Mouse (Mus musculus) intestine, postnatal 0 days (tissue): ENCODE data around the gene Calhm6. TPM values are rescaled to one million over a fixed set of nuclear protein-coding genes. Genes with fewer than 3 reads are reported as not detected.
A peak's percentile ranks its signal among the peaks of the same experiment; 100 is the strongest.

Source experiments
- ATAC-seq: fragments of 200-750 bp; cut with Nextera tagmentation; 2 replicates; pipeline ENCODE4 v1.8.0; 2017; ENCODE audit warnings: mild to moderate bottlenecking, moderate TSS enrichment, moderate library complexity
- H3K27ac ChIP-seq: fragments of 300-500 bp; sonication (generic); 2 replicates; pipeline ENCODE4 v1.5.1; 2014; ENCODE audit warnings: mild to moderate bottlenecking, low read depth, low read length, moderate library complexity
- H3K27me3 ChIP-seq: fragments of 300-500 bp; sonication (generic); replicated peaks from 2 replicates; pipeline ENCODE4 v1.6.1; 2014; ENCODE audit warnings: low read length, mixed read lengths; ENCODE audit not compliant: control insufficient read depth, insufficient read depth
- H3K36me3 ChIP-seq: fragments of 300-500 bp; sonication (generic); 2 replicates; pipeline ENCODE4 v1.6.1; 2014; ENCODE audit warnings: mild to moderate bottlenecking, moderate library complexity; ENCODE audit not compliant: control insufficient read depth, insufficient read depth
- H3K4me1 ChIP-seq: fragments of 300-500 bp; sonication (generic); replicated peaks from 2 replicates; pipeline ENCODE4 v1.6.1; 2014; ENCODE audit warnings: antibody characterized with exemption, low read length, mixed read lengths; ENCODE audit not compliant: control insufficient read depth, insufficient read depth
- H3K4me2 ChIP-seq: fragments of 300-500 bp; sonication (generic); replicated peaks from 2 replicates; pipeline ENCODE4 v1.6.1; 2014; ENCODE audit warnings: low read depth, mild to moderate bottlenecking, moderate library complexity
- H3K4me3 ChIP-seq: fragments of 300-500 bp; sonication (generic); 2 replicates; pipeline ENCODE4 v1.5.1; 2014; ENCODE audit warnings: low read depth, low read length
- H3K9ac ChIP-seq: fragments of 300-500 bp; sonication (generic); 2 replicates; pipeline ENCODE4 v1.6.1; 2014; ENCODE audit warnings: mild to moderate bottlenecking, low read depth, low read length
- H3K9me3 ChIP-seq: fragments of 300-500 bp; sonication (generic); 2 replicates; pipeline ENCODE4 v1.6.1; 2016; ENCODE audit warnings: mixed run types; ENCODE audit not compliant: control insufficient read depth
- CTCF ChIP-seq: sonication (generic); IDR thresholded peaks from 2 replicates; pipeline ENCODE4 v1.5.1; 2016; ENCODE audit warnings: low read depth, mild to moderate bottlenecking, control low read depth, antibody characterized with exemption, moderate library complexity
- whole genome bisulfite sequencing: fragments of 180-500 bp; shearing (Covaris S2); extraction: QIAGEN DNeasy Blood & Tissue Kit; methylation state at CpG from one replicate; pipeline ENCODE4 v1.1.7; 2014; 5-methylcytosine and 5-hydroxymethylcytosine counted together
- polyA plus RNA-seq: library from polyadenylated mRNA; unstranded; fragments of >200 nt; fragmentation: Nextera tagmentation; extraction: Ambion mirVana; gene quantifications from 2 replicates; pipeline ENCODE4 v1.2.1, GENCODE M21; 2015

Gene Calhm6
- polyA plus RNA-seq, 1 experiment from 2014 or later, result 2.6 TPM

GRCm38 (mm10) chr10:34155796-34156554, 28.2 kb upstream of the Calhm6 start:
- 79% methylated on average over 12 of the region's 12 CpGs for WGBS

GRCm38 (mm10) chr10:34151827-34152226, 24.0 kb upstream of the Calhm6 start:
- Histone ChIP-seq H3K27ac (no peak overlapping the region), H3K4me1 (no peaks in the 10 kb centered on the region), H3K9me3 (no peaks in the 10 kb centered on the region), H3K9ac (no peak overlapping the region), H3K4me3 (no peak overlapping the region), H3K4me2 (no peak overlapping the region), H3K27me3 (no peaks in the 10 kb centered on the region), H3K36me3 (no peaks in the 10 kb centered on the region)
- TF ChIP-seq CTCF, result peak; percentile 57
- ATAC-seq, result no peak
- WGBS, result 81% methylated on average over 3 of the region's 3 CpGs

More at GRCm38 (mm10) chr10:34155796-34156554, 28.2 kb upstream of the Calhm6 start:
- H3K4me1 ChIP-seq, result no peaks in the 10 kb centered on the region
- no peak overlapping the region for H3K4me3 ChIP-seq
- H3K27me3 ChIP-seq, result no peaks in the 10 kb centered on the region
- no peak for ATAC-seq
- no peaks in the 10 kb centered on the region for H3K36me3 ChIP-seq
- no peak for TF ChIP-seq CTCF
- no peak overlapping the region for H3K4me2 ChIP-seq
- no peaks in the 10 kb centered on the region for H3K9me3 ChIP-seq
- no peak overlapping the region for H3K27ac ChIP-seq
- H3K9ac ChIP-seq, result no peak overlapping the region

GRCm38 (mm10) chr10:34150454-34150853, 22.7 kb upstream of the Calhm6 start:
- no peak for ATAC-seq
- Histone ChIP-seq H3K9ac (no peak overlapping the region), H3K9me3 (no peaks in the 10 kb centered on the region), H3K4me3 (no peak overlapping the region), H3K36me3 (no peaks in the 10 kb centered on the region), H3K4me1 (no peaks in the 10 kb centered on the region), H3K27ac (no peak overlapping the region), H3K4me2 (no peak overlapping the region), H3K27me3 (no peaks in the 10 kb centered on the region)
- no peak for TF ChIP-seq CTCF
- WGBS, result 41% methylated on average over 6 of the region's 6 CpGs

GRCm38 (mm10) chr10:34149772-34150171, 22.0 kb upstream of the Calhm6 start:
- no peak for TF ChIP-seq CTCF

GRCm38 (mm10) chr10:34141693-34142092, 13.9 kb upstream of the Calhm6 start:
- no peak overlapping the region for H3K27ac ChIP-seq
- H3K4me1 ChIP-seq, result no peaks in the 10 kb centered on the region
- H3K27me3 ChIP-seq, result no peaks in the 10 kb centered on the region
- no peak for TF ChIP-seq CTCF
- 85% methylated on average over 2 of the region's 2 CpGs for WGBS
- no peak overlapping the region for H3K4me2 ChIP-seq
- H3K9me3 ChIP-seq, result 0 out of 2 replicates have a peak, but pooled peaks cover 3% of the 10 kb centered on the region
- H3K4me3 ChIP-seq, result no peak overlapping the region
- no peaks in the 10 kb centered on the region for H3K36me3 ChIP-seq
- no peak overlapping the region for H3K9ac ChIP-seq
- no peak for ATAC-seq

More at GRCm38 (mm10) chr10:34149772-34150171, 22.0 kb upstream of the Calhm6 start:
- Histone ChIP-seq H3K27me3 (no peaks in the 10 kb centered on the region), H3K27ac (no peak overlapping the region), H3K4me3 (no peak overlapping the region), H3K36me3 (no peaks in the 10 kb centered on the region), H3K9me3 (no peaks in the 10 kb centered on the region), H3K4me1 (no peaks in the 10 kb centered on the region), H3K4me2 (no peak overlapping the region), H3K9ac (no peak overlapping the region)
- WGBS, result 84% methylated on average over 3 of the region's 3 CpGs
- ATAC-seq, result no peak

GRCm38 (mm10) chr10:34139768-34140167, 12.0 kb upstream of the Calhm6 start:
- H3K4me2 ChIP-seq, result no peak overlapping the region
- no peak overlapping the region for H3K4me3 ChIP-seq
- H3K4me1 ChIP-seq, result no peaks in the 10 kb centered on the region
- 0 out of 2 replicates have a peak, but pooled peaks have one; percentile 33 for ATAC-seq
- no peaks in the 10 kb centered on the region for H3K27me3 ChIP-seq
- no peak overlapping the region for H3K9ac ChIP-seq
- no peak for TF ChIP-seq CTCF
- H3K27ac ChIP-seq, result no peak overlapping the region
- H3K36me3 ChIP-seq, result no peaks in the 10 kb centered on the region
- 0 out of 2 replicates have a peak, but pooled peaks cover 3% of the 10 kb centered on the region for H3K9me3 ChIP-seq
- 46% methylated on average over 4 of the region's 4 CpGs for WGBS
